In the genomic region with DNA sequence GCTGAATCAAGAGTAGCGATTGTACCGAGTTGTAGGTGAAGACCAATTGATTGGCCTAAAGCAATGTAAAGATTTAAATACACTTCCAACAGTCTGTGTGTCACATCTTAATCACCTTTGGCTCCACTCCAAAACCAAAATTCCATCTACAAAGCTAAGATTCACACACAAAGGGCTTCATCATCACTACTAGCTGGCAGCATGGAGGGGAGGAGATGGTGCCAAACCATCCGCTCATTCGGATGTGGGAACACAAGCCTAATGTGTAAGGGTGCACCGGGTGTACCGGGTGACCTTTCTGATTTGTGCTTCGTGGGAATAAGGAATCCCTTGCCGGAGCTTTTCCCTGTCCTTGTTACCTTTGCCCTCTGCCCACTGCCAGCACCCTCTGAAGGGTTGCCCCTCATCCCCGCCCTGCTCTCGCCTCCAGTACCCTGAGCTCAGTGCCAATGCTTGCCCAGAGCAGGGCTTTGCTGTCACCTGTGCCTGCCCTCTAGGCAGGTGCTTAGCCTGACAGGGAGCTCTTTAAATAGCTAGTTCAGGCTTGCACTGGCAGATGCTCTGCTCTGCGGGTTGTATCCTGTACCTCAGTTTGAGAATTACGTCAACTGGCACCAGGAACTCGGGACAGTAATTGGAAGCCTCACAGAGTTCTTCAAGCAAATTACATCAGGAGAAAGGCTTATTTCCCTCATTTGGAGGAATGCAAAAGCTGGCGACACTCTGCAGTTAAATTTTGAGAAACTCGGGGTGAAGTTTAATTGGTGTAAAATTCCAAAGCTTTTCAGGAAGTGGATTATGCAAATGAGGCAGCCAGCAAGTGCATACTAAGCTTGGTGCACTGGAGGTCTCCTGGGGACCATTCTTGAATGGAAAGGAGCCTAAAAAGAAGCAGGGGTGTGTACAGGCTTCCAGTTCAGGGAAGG, we compare ENCODE assay signal across 10 mouse cellular contexts. TPM values are rescaled to one million over a fixed set of nuclear protein-coding genes. Genes with fewer than 3 reads are reported as not detected.
DNase-seq lines count a peak whose midpoint lies in the region; ATAC-seq and TF ChIP-seq lines count a peak whose summit lies in the region.
"Had no signal": no experiment of that assay in that cellular context is flagged by ENCODE, and none has a peak within 500 bp of the region (broad histone marks: within the 10 kb centered on the region; RNA-seq: fewer than 3 reads in every experiment).

No protein-coding gene starts in this region.

- peak; percentile 3 for DNase-seq in embryo, embryonic 11 days
- DNase-seq in embryo, embryonic 9.5 days (ENCODE audit: extremely low spot score) = no peak
- peak; percentile 16 for DNase-seq in NIH3T3 (ENCODE audit: low read depth)
- peak; percentile 83 for DNase-seq in fat pad, adult 2 months (ENCODE audit: extremely low read depth, low read depth, low spot score)
- peak; percentile 23 to 30 for DNase-seq in left cerebral cortex, adult 2 months (ENCODE audit: extremely low spot score in 1 of 2, low spot score in 2 of 2)
- DNase-seq in kidney, adult 2 months = no peak
- DNase-seq in c-Kit-positive CD71-positive TER-119-positive erythroid progenitor cells, embryonic 14.5 days (ENCODE audit: low spot score) = no peak
- DNase-seq: heart, postnatal 10 days had no signal

- no peaks in the 10 kb centered on the region for H3K9me3 ChIP-seq in intestine, postnatal 0 days (ENCODE audit: control insufficient read depth)
- H3K9me3 ChIP-seq: embryonic facial prominence, embryonic 12.5 days had no signal

- no peak overlapping the region for H3K4me3 ChIP-seq in left cerebral cortex, adult 2 months
- H3K4me3 ChIP-seq in intestine, postnatal 0 days (ENCODE audit: low read depth, low read length) = no peak overlapping the region
- no peak overlapping the region for H3K4me3 ChIP-seq in kidney, adult 2 months (ENCODE audit: insufficient read depth, low read depth, low read length)
- H3K4me3 ChIP-seq: embryonic facial prominence, embryonic 12.5 days had no signal

- TF ChIP-seq CTCF in left cerebral cortex, adult 2 months (IDR thresholded peaks at IDR 0.05) = no peak
- no peak for TF ChIP-seq CTCF in intestine, postnatal 0 days (IDR thresholded peaks at IDR 0.05; ENCODE audit: low read depth)
- no peak for TF ChIP-seq CTCF in kidney, adult 2 months (conservative IDR thresholded peaks at IDR 0.05; ENCODE audit: insufficient read depth, insufficient read length, low read depth, low read length)

- no peaks in the 10 kb centered on the region for H3K36me3 ChIP-seq in intestine, postnatal 0 days (ENCODE audit: control insufficient read depth, insufficient read depth)
- no peaks in the 10 kb centered on the region for H3K36me3 ChIP-seq in kidney, adult 2 months (ENCODE audit: control insufficient read depth, insufficient read depth, low read length)
- H3K36me3 ChIP-seq: embryonic facial prominence, embryonic 12.5 days had no signal

- TF ChIP-seq POLR2A in kidney, adult 2 months (IDR thresholded peaks at IDR 0.05; ENCODE audit: low read depth, low read length) = no peak

- 78% methylated on average over 15 of the region's 15 CpGs for WGBS in intestine, postnatal 0 days
- WGBS in kidney, adult 2 months = 69% methylated on average over 15 of the region's 15 CpGs

- no peak overlapping the region for H3K9ac ChIP-seq in intestine, postnatal 0 days (ENCODE audit: low read depth, low read length)
- H3K9ac ChIP-seq: embryonic facial prominence, embryonic 12.5 days had no signal

- intact Hi-C loops in left cerebral cortex, adult 2 months (cut with DNase I) = no loop called here

- no peaks in the 10 kb centered on the region for H3K27me3 ChIP-seq in intestine, postnatal 0 days (replicated peaks; ENCODE audit: control insufficient read depth, insufficient read depth, low read length)
- no peaks in the 10 kb centered on the region for H3K27me3 ChIP-seq in kidney, adult 2 months (replicated peaks; ENCODE audit: control insufficient read depth, insufficient read depth, low read length)
- H3K27me3 ChIP-seq: embryonic facial prominence, embryonic 12.5 days had no signal

- no peaks in the 10 kb centered on the region for H3K4me1 ChIP-seq in intestine, postnatal 0 days (replicated peaks; ENCODE audit: control insufficient read depth, insufficient read depth, low read length)
- no peaks in the 10 kb centered on the region for H3K4me1 ChIP-seq in kidney, adult 2 months (ENCODE audit: control insufficient read depth, insufficient read depth, low read length)

- H3K4me2 ChIP-seq in intestine, postnatal 0 days (replicated peaks; ENCODE audit: low read depth) = no peak overlapping the region
- H3K4me2 ChIP-seq: embryonic facial prominence, embryonic 12.5 days had no signal

- peak overlapping the region; percentile 65 for H3K27ac ChIP-seq in left cerebral cortex, adult 2 months
- no peak overlapping the region for H3K27ac ChIP-seq in intestine, postnatal 0 days (ENCODE audit: low read depth, low read length)
- no peak overlapping the region for H3K27ac ChIP-seq in kidney, adult 2 months (ENCODE audit: insufficient read depth, low read depth, low read length)
- H3K27ac ChIP-seq: embryonic facial prominence, embryonic 12.5 days had no signal

- no peak for ATAC-seq in intestine, postnatal 0 days

RNA-seq across cellular contexts. Expression of gene Chgb, which starts 29.7 kb away (rescaled TPM):
- total RNA-seq in left cerebral cortex, adult 2 months (2021) = 100 to 1,000 TPM; 285 to 291 TPM
- polyA plus RNA-seq in intestine, postnatal 0 days (2015; fragmentation: Nextera tagmentation; extraction: Ambion mirVana) = 46.3 and 47.0 TPM in 2 replicates
- 0.04 and 0.19 TPM in 2 replicates for polyA plus RNA-seq in kidney, adult 2 months (2012; rRNA removed)

Comparison
In these comparisons a context has a peak if more than half of its experiments do, and no peak if none do; other contexts are left out.
1. DNase-seq: peak in embryo, embryonic 11 days (single experiment), NIH3T3 (single experiment), fat pad, adult 2 months (single experiment) and left cerebral cortex, adult 2 months (2 of 2); none in embryo, embryonic 9.5 days (single experiment), kidney, adult 2 months (single experiment) and c-Kit-positive CD71-positive TER-119-positive erythroid progenitor cells, embryonic 14.5 days (single experiment).
2. RNA of gene Chgb, which starts 29.7 kb away (polyA plus RNA-seq): 46.3 to 47.0 TPM in intestine, postnatal 0 days; 0.04 to 0.19 TPM in kidney, adult 2 months; every median in the first group is over 10 times any median in the second.